Mouse (Mus musculus) spleen, postnatal 4 days (tissue): ENCODE measurements around the gene Trnp1.

ENCODE experiments used
- DNase-seq, 2 experiments: peaks; one replicate each; pipeline ENCODE4 v3.0.0; 2022; ENCODE audit warnings: low spot score in 2 of 2

Trnp1 gene

DNA sequence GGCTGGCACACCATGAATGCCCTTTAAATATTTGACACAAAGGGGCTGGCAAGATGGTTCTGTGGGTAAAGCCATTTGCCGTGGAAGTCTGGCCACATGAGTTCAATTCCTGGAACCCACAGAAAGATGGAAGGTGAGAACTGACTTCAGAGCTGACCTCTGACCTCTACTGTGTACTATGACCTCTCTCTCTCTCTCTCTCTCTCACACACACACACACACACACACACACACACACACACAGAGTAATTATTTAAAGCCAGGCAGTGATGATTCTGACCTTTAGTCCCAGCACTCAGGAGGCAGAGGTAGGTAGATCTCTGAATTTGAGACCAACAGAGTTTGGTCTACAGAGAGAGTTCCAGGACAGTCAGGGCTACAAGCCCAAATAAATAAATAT is 38.3 kb downstream of the Trnp1 start:
- no peak for DNase-seq

DNA sequence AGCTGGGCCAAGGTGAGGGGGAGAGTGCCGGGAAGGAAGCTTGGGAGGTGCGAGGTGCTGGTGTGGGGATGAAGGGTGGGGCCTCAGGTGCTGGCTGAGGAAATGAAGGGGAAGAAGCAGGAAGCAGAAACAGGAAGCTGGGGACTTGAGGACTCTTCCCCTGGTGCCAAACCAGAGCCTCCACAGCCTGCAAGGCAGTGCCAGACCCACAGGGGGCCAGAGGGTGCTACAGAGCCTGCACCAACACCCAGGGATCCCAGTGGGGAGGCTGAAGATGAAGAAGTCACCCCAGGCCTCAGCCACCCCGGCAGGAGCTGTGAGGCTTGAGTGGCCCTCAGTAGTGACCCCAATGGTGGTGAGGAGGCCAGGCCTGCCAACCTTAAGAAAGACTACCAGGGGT is 40.3 kb downstream of the Trnp1 start:
- DNase-seq = peak in 1 of 2 experiments; percentile 29

DNA sequence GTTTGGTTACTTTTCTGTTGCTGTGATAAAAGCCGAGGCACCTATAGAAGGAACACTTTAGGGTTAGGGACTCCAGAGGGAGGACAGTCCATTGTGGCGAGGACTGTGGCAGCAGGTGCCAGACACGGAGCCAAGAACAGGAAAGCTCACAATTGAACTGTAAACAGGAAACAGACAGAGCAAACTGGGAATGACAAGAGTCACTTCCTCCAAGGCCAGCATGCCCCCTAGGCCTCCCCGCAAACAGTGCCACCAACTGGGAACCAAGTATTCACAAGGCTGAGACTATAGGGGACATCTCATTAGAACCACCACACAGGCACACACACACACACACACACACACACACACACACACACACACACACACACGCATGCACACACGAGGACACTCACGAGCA is 45.9 kb downstream of the Trnp1 start:
- DNase-seq = no peak

DNA sequence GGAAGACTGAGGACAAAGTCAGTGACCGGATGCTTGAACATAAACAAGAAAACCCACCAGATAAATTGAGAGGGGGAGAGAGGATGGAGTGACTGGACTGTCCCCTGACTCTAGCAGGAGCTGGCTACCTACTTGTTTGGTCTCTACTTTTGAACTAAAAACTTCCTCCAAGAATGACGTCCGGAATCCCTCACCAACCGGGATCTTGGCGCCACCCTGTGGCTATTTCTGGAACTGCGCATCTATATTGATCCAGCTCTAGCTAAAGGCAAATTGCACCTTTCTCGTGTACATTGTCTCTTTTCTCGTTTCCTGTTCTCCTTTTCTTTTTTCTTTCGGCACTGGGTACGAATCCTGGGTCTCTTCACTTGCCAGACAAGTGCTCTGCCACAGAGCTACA is 46.8 kb downstream of the Trnp1 start:
- peak; percentile 81 to 96 for DNase-seq

DNA sequence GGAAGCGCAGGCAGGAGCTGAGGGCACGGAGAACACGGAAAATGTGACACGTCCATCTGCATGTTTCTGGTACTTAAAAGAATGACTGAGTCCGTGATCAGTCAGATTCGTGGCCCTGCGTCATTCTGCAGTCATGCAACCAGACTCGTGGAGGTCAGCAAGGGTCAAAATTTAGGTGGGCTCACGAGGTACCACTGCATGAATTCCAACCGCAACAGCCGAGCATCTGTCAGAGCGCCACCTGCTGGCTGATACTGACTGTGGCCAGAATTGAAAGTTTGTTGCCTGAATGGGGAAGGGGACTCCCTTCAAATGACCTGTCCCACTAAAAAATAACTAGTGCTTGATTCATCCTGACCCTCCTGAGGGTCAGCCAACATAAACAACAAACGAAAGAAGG is 48.6 kb downstream of the Trnp1 start:
- peak; percentile 32 to 85 for DNase-seq

DNA sequence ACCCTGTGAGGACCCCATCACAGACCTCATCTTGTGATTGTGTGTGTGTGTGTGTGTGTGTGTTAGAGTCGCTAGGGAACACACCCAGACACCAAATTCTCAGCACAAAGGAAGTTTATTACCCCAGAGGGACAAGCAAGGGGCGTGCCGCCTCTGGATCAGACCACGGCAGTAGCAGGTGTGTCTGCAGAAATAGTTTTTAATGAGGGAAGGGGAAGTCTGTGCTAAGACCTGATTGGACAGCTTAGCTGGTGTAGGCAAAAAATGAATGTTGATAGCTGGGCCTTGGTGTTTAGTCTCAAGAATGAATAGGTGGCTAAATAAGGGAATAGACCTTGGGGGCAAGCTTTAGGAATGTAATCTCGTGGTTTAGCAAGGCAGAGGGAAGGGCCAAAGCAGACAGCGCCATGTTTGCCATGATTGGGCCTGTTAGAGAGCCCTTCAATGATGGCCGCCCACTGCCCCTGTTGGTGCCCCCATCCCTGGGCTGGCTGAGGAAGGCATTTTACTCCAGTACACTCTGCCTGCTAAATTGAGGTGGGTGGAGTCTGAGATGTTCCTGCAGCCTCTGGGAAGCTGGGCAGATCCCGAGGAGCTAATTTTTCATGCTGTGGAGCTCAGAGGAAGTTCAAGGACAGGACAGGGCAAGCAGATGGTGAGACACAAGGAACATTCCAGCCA is 49.5 kb downstream of the Trnp1 start:
- DNase-seq = no peak

DNA sequence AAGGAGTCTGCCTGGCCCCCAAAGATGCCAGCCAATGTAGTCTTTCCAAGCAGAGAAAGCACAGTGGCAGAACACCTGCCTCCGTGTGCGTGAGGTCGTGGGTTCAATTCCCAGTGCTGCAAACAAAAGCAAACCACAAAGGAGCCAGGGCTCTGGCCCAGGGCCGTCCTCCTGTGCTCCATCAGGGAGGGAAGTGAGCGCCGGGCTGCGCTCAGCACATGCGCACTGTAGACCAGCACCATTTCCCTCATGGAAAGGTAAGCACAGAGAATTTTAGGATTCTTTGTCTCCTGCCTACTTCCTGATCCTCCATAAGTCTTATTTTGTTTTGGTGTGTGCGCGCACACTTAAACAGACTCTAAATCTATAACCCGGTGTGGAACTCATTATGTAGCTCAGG is 50.4 kb downstream of the Trnp1 start:
- DNase-seq = no peak

DNA sequence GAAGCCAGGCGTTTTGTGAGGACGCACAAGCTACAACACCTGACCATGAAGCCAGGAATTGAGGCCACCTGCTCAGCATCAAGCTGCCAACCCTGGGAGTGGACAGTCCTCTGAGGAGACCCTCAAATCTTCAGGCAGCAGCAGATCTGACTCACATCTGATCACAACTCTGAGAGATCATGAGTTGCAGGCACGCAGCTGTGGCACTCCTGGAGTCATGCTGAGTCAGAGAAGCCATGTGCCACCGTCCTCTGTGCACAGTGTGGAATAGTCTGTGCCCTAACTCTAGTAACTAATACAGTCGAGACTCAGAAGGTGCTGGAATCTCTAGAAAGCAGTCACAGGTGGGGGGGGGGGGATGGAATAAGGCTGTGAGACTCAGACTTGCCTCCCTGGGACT is 51.0 kb downstream of the Trnp1 start:
- DNase-seq = no peak

DNA sequence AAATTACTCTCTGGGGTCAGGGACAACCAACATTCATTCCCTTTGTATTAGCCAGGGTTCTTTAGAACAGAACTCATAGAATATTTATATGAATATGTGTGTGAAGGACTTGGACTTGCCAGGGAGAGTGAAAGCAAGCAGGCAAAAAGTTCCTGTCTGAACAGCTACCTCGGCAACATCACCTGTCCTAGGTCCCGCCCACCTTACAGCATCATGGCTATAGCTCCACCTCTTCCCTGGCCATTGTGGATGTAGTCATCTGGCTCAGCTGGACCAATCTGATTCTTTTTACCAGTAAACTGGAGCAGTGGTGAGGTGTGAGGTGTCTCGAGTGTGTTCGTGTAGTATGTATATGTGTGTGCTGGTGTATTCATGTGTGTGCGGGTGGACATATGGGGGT is 52.6 kb downstream of the Trnp1 start:
- DNase-seq = no peak

DNA sequence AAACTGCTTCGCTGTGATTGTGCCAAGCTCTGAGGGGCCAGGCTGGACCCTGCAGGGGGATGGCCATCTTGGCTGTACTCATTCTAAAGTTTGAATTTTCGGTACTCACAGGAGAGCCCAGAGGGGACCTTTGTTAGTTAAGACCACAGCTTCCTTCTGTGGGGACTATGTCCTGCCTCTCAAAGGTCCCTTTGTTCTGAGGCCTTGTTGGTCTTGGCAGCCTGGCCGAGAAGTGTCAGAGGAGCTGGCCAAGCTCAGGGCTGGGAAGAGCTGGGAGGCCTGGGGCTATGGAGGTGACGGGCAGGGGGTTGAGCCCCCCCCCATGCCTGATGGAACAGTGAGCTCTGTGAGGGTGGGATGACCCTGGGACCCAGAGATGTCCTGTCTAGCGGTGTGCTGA is 55.3 kb downstream of the Trnp1 start:
- DNase-seq = no peak

DNA sequence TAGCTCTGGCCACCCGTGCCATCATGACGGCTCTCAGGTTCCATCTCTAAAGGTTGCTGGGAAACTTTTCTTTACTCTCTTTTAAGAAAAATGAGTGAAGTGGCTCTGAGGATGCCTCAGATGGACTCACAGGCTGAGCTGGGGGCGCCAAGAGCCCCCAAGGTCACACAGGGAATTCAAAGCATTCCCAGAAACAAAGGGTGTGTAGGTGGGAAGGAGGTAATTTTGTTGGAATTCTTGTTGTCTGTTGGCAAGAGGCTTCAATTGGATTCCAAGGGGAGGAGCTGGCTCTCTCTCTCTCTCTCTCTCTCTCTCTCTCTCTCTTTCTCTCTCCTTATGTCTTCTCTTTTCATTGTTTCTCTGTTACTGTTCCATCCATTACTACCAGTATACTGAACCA is 56.2 kb downstream of the Trnp1 start:
- no peak for DNase-seq
